Mouse (Mus musculus) thymus, adult 2 months (tissue): ENCODE results near the gene Ier5l.

ENCODE experiments used
- CTCF ChIP-seq: fragments of 200-500 bp; IDR thresholded peaks from 2 replicates; pipeline ENCODE4 v1.5.1; 2012; ENCODE audit warnings: mild to moderate bottlenecking, control low read depth, low read length, moderate library complexity, borderline replicate concordance; ENCODE audit not compliant: control insufficient read depth, poor library complexity, insufficient read depth; ENCODE audit errors: extremely low read depth
- POLR2A ChIP-seq: fragments of 200-500 bp; IDR thresholded peaks from 2 replicates; pipeline ENCODE4 v1.6.1; 2012; ENCODE audit warnings: mild to moderate bottlenecking, low read length, control low read depth, moderate library complexity; ENCODE audit not compliant: control insufficient read depth, poor library complexity, insufficient read depth; ENCODE audit errors: extremely low read depth

- no peak for TF ChIP-seq POLR2A
- TF ChIP-seq CTCF: no peak
Observed at GRCm38 (mm10) chr2:30445312-30445711, 28.7 kb downstream of the Ier5l start.
